Mouse (Mus musculus): ENCODE data around the gene Zfp46.

The Zfp46 gene

DNA sequence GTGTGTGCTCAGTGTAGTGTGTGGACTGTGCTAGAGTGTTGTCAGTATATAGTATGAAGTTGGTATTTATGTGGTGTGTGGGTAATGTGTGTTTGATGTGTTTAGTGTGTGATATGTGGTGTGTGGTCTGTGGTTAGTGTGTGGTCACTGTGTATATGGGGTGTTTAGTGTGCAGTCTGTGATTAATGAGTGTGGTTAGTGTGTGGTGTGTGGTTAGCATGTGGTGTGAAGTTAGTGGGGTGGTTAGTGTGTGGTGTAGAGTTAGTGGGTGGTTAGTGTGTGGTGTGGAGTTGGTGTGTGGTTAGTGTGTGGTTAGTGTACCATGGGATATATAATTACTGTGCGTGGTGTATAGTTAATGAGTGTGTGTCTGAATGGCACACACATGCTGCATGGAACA lies 15.6 kb upstream of the Zfp46 start:
- no peak for DNase-seq

- DNase-seq = no peak
Observed at GRCm38 (mm10) chr4:136270648-136271047, 13.8 kb upstream of the Zfp46 start.

DNA sequence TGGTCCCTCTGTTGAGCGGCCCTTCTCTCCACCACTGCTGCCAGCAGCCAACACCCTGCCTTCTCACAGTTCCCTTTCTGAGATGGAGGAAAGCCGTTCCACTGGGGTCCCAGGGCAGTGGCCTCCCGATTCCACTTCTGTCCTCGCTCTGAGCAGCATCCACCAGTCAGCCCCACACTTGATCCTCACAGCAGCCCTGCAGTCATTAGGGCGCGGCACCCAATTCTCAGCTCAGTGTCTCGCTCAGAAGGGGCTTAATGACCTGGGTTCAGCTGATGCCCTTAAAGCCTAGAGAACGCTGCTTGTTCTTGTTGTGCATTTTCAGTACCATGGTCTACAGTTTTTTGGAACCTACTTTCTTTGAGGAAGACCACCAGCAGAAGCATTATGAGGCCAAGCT lies 3.4 kb upstream of the Zfp46 start:
- DNase-seq = no peak

DNA sequence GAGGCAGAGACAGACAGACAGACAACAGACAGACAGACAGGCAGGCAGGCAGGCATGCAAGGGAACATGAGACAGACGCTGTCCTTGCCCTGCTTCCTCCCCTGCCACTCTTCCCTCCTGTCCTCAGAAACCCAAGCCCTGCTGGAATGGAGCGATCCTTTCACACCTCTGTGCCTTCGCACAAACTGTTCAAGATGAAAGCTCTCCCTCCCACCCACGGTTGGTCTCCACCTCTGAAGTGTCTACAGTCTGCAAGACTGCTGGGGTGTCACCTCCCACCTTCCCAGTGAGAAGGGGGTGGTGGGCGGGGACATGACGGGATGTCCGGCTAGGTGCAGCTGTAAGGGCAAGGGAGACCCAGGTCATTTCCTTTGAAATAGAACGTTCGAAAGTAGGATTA lies 2.9 kb upstream of the Zfp46 start:
- DNase-seq = no peak

GRCm38 (mm10) chr4:136282621-136283480 lies 1.6 kb upstream of the Zfp46 start:
- no peak for DNase-seq

DNA sequence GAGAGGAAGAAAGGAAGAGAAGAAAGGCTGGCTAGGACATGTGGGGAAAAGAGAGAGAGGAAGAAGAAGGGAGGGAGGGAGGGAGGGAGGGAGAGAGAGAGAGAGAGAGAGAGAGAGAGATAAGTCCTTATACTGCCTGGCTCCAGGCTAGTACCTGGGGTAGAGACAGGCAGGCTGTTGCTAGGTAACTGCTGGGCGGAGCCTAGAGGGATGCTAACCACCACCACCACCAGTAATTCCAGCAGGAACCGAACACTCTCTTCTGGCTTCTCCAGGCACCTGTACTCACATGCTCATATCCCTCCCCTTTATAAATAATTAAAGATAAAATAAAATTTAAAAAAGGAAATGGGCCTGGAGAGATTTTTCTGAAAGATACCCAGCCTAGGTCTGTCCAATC lies 700 bp upstream of the Zfp46 start:
- DNase-seq = peak; percentile 41

- no peak for DNase-seq
Observed at GRCm38 (mm10) chr4:136284891-136285290, 408 bp downstream of the Zfp46 start.

- DNase-seq = peak; percentile 98
Observed at GRCm38 (mm10) chr4:136285348-136285810, 896 bp downstream of the Zfp46 start.

GRCm38 (mm10) chr4:136285811-136286371 lies 1.4 kb downstream of the Zfp46 start:
- peak; percentile 97 for DNase-seq

- DNase-seq = no peak
Observed at GRCm38 (mm10) chr4:136289918-136290780, 5.7 kb downstream of the Zfp46 start.

- DNase-seq = no peak
Observed at GRCm38 (mm10) chr4:136290781-136291595, 6.5 kb downstream of the Zfp46 start.

DNA sequence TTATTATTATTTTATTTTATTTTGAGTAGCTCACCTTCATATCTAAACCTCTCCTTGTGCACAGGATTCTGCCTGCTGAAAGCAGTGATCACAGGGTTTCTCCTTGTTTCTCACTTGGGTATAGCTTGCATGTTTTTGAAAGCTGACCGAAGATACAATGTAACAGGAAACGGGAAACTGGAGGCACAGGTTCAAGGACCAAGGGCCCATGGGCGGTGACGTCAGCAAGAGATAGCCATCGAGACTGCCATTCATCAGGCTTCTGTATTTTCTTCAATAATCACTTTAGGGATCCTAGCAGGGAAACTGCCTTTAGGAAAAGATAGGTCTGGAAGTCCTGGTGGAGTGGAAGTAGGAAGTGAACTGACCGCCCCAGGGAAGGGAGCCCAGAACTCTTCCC lies 7.2 kb downstream of the Zfp46 start:
- DNase-seq = no peak

- no peak for DNase-seq
Observed at GRCm38 (mm10) chr4:136295941-136296340, 11.5 kb downstream of the Zfp46 start.

DNA sequence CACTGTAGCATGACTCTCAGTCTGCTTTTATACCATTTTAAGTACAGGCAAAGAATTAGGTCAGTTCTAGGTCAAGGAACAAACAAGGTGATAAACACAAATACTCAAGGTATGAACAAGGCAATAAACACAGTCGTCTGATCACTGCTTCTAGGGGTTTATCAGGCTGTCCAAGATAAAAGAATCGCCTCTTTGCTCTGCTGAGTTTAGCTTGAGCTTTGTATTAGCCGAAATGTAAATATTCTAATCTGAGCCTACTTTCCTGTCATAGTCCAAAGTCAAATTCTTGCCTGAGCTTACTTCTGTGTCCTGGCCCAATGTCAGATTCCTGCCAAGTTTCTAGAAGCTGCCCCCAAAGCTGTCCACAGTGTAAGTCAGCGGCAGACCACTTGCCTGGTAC lies 18.0 kb downstream of the Zfp46 start:
- no peak for DNase-seq

DNA sequence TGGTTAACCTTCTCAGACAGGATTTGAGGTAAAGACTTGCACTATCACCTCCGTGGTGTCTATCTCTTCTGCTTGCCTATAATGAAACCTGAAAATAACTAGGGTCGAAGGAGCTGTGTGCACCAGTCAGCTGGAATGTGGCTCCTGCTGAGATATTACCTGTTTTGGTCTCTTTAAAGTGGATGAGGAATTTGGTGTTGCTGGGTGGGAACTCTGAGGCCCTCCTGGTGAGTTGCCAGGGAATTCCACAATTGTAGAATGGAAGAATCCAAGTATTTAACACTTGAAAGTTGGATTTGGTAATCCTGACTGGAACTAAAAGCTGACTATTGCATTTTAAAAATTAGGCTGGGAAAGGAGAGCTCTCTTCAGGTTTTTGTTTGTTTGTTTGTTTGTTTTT lies 19.7 kb downstream of the Zfp46 start:
- DNase-seq = no peak

GRCm38 (mm10) chr4:136308355-136308754 lies 23.9 kb downstream of the Zfp46 start:
- no peak for DNase-seq

GRCm38 (mm10) chr4:136309780-136310179 lies 25.3 kb downstream of the Zfp46 start:
- no peak for DNase-seq

DNA sequence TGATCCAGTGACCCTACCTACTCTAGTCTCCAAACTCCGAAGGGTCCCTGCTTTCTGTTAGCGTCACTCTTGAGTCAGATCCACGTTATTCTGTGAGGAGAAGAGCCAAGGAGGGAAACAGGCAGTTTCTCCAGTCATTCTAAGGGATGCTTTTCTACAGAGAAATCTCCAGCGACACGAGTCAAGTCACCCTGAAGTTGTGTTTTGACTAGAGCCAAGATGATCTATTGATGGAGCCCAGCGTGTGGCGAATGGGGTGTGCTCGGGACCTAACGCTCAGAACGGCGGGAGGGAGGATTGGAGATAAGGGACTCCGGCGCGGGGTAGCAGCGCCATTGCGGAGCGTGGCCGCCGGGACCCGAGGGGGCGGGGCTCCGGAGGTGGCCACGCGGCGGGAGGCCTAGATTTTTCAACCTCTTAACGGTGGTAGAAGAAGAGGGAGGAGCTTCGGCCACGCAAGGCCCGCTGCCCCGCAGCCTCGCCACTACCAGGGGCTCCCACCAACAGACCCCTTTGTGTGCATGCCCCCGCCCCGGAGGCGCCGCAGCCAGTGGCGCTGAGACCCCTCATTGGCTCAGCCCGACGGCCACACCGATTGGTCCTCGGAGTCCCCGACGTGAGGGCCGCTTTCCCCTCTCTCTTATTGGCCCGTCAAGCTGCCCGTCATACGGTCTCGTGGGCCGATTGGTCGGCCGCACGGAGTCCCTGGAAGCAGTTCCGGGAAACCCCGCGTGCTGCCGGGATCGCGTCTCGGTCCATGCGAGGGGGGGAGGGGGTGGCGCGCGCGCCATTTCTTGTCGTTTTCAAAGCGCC lies 26.0 kb downstream of the Zfp46 start, which contains the start of gene Hnrnpr:
Gene Hnrnpr, plus strand, starts transcription at position 714 of the 813 bp plus-strand sequence.
- peak; percentile 98 for DNase-seq

DNA sequence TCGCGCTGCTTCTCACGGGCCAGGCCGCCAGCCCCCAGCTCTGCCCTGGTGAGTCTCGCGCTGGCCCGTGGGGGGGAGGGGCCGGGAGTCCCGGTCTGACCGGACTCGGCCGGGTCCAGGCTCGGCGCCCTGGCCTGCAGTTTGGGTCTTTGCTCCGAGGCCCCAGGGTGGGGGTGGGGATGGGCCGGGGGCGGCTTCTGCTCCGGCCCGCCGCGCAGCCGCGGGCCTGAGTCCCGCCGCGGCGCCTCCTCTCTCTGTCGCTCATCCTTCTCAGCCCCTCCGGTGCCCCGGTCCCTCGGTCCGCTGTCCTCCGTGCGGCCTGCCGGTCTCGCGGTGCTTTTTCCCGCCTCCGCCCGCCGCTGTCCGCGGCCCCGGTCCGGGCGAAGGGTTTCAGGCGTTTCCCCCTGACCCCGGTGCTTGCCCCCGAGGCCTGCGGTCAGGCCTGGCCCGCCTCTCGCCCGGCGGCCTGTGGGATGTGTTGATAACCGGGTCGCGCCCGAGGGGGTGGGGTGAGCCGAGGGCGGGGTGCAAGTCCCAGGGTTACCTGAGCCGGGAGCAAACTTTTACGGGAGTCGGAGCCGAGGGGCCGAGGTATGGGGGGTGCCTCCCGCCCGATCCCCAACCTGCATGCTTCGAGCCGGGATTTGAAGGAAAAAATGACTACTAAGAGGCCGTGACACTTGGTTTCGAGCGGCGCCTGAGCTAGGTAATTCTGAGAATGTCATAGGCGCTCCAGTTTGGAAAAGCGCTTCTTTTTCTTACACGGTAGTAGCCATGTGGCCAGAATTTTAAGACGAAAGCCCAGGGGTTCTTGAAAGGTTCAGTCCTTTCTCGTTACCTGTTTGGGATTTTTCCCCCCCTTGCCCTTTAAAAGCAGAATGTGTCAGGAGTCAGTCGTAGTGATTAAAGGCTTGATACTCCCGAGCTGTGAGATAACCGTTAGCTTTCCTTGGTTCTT lies 26.8 kb downstream of the Zfp46 start:
- DNase-seq = peak; percentile 29

DNA sequence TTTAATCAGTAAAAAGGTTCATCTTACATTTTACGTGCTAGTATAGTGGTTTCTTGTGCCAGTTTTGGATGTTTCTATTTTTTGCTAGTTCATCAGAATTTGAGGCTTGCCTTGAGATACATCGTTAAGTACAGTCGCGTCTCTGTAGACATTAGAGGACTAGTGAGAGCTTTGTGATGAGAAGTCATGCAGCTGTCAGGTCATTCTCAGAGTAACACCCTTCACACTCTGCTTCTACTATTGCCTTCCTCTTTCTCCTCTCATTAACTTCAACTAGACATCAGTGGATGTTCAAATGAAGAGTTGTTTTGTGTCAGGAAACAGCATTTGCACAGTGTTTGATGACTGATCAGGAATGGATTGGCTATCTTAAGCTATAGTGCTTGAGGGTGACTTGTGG lies 28.1 kb downstream of the Zfp46 start:
- no peak for DNase-seq
